Mouse (Mus musculus): ENCODE data around the gene Cul1. TPM values are rescaled to one million over a fixed set of nuclear protein-coding genes. Genes with fewer than 3 reads are reported as not detected.

Gene Cul1
- total and polyA plus RNA-seq, 3 experiments, result 63.6 to 155 (median 108) TPM

DNA sequence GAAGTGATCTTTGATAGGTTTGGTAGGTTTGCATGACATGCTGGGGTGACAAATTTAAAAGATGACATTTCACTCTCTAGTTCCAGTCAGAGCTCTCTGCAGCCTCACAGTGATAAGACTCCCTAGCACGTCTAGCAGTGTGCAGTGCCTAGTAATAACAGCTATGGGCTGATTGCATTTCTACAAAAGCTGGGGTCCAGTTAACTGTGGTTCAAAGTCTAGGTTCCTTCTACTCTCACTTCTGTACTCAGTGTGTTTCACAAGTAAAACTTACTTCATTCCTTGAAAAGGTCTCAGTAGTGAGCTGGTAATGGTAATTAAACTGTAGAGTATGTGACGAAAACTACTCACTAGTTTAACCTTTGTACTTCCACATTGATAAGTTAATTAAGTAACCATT is 66.8 kb downstream of the Cul1 start:
- in situ Hi-C loops (cut with MboI; ENCODE audit: low pct_ligation_motif_present, low pct_unique_long_range_greater_than_20kb, low sequenced_read_pairs) (no loop called here), dilution Hi-C loops (cut with MboI; ENCODE audit: extremely low pct_ligation_motif_present, extremely low pct_unique_long_range_greater_than_20kb, low sequenced_read_pairs) (no loop called here)
- H3K27ac ChIP-seq (ENCODE audit: insufficient read depth, low read depth), result no peak overlapping the region
- H3K4me2 ChIP-seq (ENCODE audit: insufficient read depth, low read depth, poor library complexity, severe bottlenecking), result no peak overlapping the region
- H3K4me1 ChIP-seq (ENCODE audit: control insufficient read depth in 1 of 2, insufficient read depth in 2 of 2), result no peaks in the 10 kb centered on the region
- no peak overlapping the region for H3K9ac ChIP-seq (ENCODE audit: insufficient read depth, low read depth)
- H3K4me3 ChIP-seq (replicated peaks in 1 of 3; ENCODE audit: low read depth in 2 of 3, low read length in 2 of 3, poor library complexity in 1 of 3), result no peak overlapping the region
- DNase-seq (ENCODE audit: extremely low read depth), result no peak
- no peaks in the 10 kb centered on the region for H3K27me3 ChIP-seq (replicated peaks)
- H3K79me2 ChIP-seq (replicated peaks; ENCODE audit: control insufficient read depth, extremely low read depth, insufficient read depth, poor library complexity, severe bottlenecking), result no peaks in the 10 kb centered on the region
- TF ChIP-seq POLR2A (IDR thresholded peaks at IDR 0.05; ENCODE audit: low read depth, low read length), result no peak
- TF ChIP-seq CHD2 (IDR thresholded peaks at IDR 0.05; ENCODE audit: low read length), result no peak
- no peak for TF ChIP-seq RCOR1 (conservative IDR thresholded peaks at IDR 0.05; ENCODE audit: low read depth, low read length)
- TF ChIP-seq NRF1 (IDR thresholded peaks at IDR 0.05; ENCODE audit: low read depth, low read length), result no peak
- TF ChIP-seq SIN3A (IDR thresholded peaks at IDR 0.05; ENCODE audit: low read length), result no peak
- TF ChIP-seq ZKSCAN1 (IDR thresholded peaks at IDR 0.05; ENCODE audit: borderline replicate concordance, low read depth, low read length), result no peak
- TF ChIP-seq TBP (conservative IDR thresholded peaks at IDR 0.05; ENCODE audit: low read depth, low read length), result no peak
- no peak for TF ChIP-seq UBTF (IDR thresholded peaks at IDR 0.05; ENCODE audit: low read depth, low read length)
- TF ChIP-seq BHLHE40 (IDR thresholded peaks at IDR 0.05; ENCODE audit: low read depth, low read length), result no peak
- TF ChIP-seq MYC (IDR thresholded peaks at IDR 0.05; ENCODE audit: low read depth, low read length), result no peak
- no peak for TF ChIP-seq MAZ (IDR thresholded peaks at IDR 0.05; ENCODE audit: low read depth, low read length)
- TF ChIP-seq ZNF384 (IDR thresholded peaks at IDR 0.05; ENCODE audit: low read depth, low read length), result no peak
- H3K36me3 ChIP-seq (replicated peaks in 1 of 2; ENCODE audit: control insufficient read depth in 1 of 2, insufficient read depth in 1 of 2, low read length in 1 of 2), result peaks cover 72 to 95% of the 10 kb centered on the region in 2 experiments
- no peaks in the 10 kb centered on the region for H3K9me3 ChIP-seq (replicated peaks; ENCODE audit: low read length)

DNA sequence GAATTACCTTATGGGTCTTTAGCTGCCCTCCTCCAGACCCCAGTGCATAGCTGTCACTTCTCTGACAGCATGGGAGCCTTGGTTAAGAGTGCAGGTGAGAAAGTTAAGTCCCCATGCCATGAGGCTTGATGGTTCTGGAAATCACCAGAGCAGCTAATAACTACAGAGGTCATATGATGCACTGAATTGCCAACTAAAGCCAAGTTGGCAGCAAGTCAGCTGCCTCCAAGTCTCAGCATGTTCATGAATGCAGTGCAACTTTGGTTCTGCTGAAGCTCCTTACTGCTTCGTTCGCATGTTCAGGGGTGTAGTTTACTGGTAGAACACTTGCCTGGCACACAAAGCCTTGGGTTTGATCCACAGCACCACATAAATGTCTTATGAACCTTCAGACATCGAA is 69.2 kb downstream of the Cul1 start:
- peaks cover 70 to 96% of the 10 kb centered on the region in 2 experiments for H3K36me3 ChIP-seq (replicated peaks in 1 of 2; ENCODE audit: control insufficient read depth in 1 of 2, insufficient read depth in 1 of 2, low read length in 1 of 2)
- no peaks in the 10 kb centered on the region for H3K9me3 ChIP-seq (replicated peaks; ENCODE audit: low read length)
- H3K79me2 ChIP-seq (replicated peaks; ENCODE audit: control insufficient read depth, extremely low read depth, insufficient read depth, poor library complexity, severe bottlenecking), result no peaks in the 10 kb centered on the region
- H3K27me3 ChIP-seq (replicated peaks), result no peaks in the 10 kb centered on the region
- no peak overlapping the region for H3K9ac ChIP-seq (ENCODE audit: insufficient read depth, low read depth)
- H3K4me3 ChIP-seq (replicated peaks in 1 of 3; ENCODE audit: low read depth in 2 of 3, low read length in 2 of 3, poor library complexity in 1 of 3), result no peak overlapping the region
- dilution Hi-C loops (cut with MboI; ENCODE audit: extremely low pct_ligation_motif_present, extremely low pct_unique_long_range_greater_than_20kb, low sequenced_read_pairs) (no loop called here), in situ Hi-C loops (cut with MboI; ENCODE audit: low pct_ligation_motif_present, low pct_unique_long_range_greater_than_20kb, low sequenced_read_pairs) (no loop called here)
- no peak for DNase-seq (ENCODE audit: extremely low read depth)
- no peak for TF ChIP-seq ZNF384 (IDR thresholded peaks at IDR 0.05; ENCODE audit: low read depth, low read length)
- H3K27ac ChIP-seq (ENCODE audit: insufficient read depth, low read depth), result no peak overlapping the region
- H3K4me1 ChIP-seq (ENCODE audit: control insufficient read depth in 1 of 2, insufficient read depth in 2 of 2), result peaks cover 0 to 2% of the 10 kb centered on the region in 2 experiments; a peak in 1 of 4 replicates
- no peak overlapping the region for H3K4me2 ChIP-seq (ENCODE audit: insufficient read depth, low read depth, poor library complexity, severe bottlenecking)

DNA sequence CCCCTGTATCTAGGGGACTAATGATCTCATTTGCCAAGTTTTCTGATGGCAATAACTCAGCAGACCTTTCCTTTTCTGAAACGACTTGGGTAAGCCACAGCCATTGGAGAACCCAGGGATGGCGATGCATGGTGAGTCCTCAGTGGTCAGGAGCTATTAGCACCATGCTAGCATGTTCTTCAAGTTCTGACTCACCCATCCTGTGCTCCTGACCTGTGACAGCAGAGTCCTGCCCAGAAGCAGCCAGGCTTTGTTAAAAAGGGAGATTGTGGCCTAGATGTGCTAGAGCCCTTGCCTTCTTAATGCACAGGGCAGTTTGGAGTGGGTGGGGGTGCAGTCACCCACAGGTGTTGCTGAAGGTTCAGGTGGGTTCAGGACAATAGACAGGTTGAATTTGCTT is 71.8 kb downstream of the Cul1 start:
- Histone ChIP-seq H3K9ac (ENCODE audit: insufficient read depth, low read depth) (no peak overlapping the region), H3K4me2 (ENCODE audit: insufficient read depth, low read depth, poor library complexity, severe bottlenecking) (no peak overlapping the region), H3K4me3 (replicated peaks in 1 of 3; ENCODE audit: low read depth in 2 of 3, low read length in 2 of 3, poor library complexity in 1 of 3) (no peak overlapping the region), H3K79me2 (replicated peaks; ENCODE audit: control insufficient read depth, extremely low read depth, insufficient read depth, poor library complexity, severe bottlenecking) (no peaks in the 10 kb centered on the region), H3K27ac (ENCODE audit: insufficient read depth, low read depth) (no peak overlapping the region), H3K36me3 (replicated peaks in 1 of 2; ENCODE audit: control insufficient read depth in 1 of 2, insufficient read depth in 1 of 2, low read length in 1 of 2) (peaks cover 71 to 94% of the 10 kb centered on the region in 2 experiments), H3K27me3 (replicated peaks) (no peaks in the 10 kb centered on the region), H3K9me3 (replicated peaks; ENCODE audit: low read length) (no peaks in the 10 kb centered on the region), H3K4me1 (ENCODE audit: control insufficient read depth in 1 of 2, insufficient read depth in 2 of 2) (peaks cover 0 to 12% of the 10 kb centered on the region in 2 experiments; a peak in 1 of 4 replicates)
- no peak for DNase-seq (ENCODE audit: extremely low read depth)
- dilution Hi-C loops (cut with MboI; ENCODE audit: extremely low pct_ligation_motif_present, extremely low pct_unique_long_range_greater_than_20kb, low sequenced_read_pairs) (no loop called here), in situ Hi-C loops (cut with MboI; ENCODE audit: low pct_ligation_motif_present, low pct_unique_long_range_greater_than_20kb, low sequenced_read_pairs) (no loop called here)
- TF ChIP-seq UBTF (IDR thresholded peaks at IDR 0.05; ENCODE audit: low read depth, low read length) (no peak), POLR2A (IDR thresholded peaks at IDR 0.05; ENCODE audit: low read depth, low read length) (no peak), POLR2AphosphoS2 (IDR thresholded peaks at IDR 0.05; ENCODE audit: low read depth, low read length) (peak; percentile 12), HCFC1 (IDR thresholded peaks at IDR 0.05; ENCODE audit: low read depth, low read length) (no peak), USF1 (IDR thresholded peaks at IDR 0.05; ENCODE audit: low read depth, low read length) (no peak), SIN3A (IDR thresholded peaks at IDR 0.05; ENCODE audit: low read length) (no peak)

Data from CH12.LX (cell line).